Mouse (Mus musculus) left cerebral cortex, postnatal 25 days (tissue): Measurements from ENCODE around the gene Thoc2. TPM values are rescaled to one million over a fixed set of nuclear protein-coding genes. Genes with fewer than 3 reads are reported as not detected.
A peak's percentile ranks its signal among the peaks of the same experiment; 100 is the strongest.
"Not testable (repeated sequence)": the region's sequence is repeated elsewhere in the genome, so short reads cannot be mapped to it uniquely, and the experiment has no call there.

Experiments
- DNase-seq, 2 experiments: peaks; one replicate each; pipeline ENCODE4 v3.0.0; 2022; ENCODE audit warnings: low spot score in 2 of 2, mixed read lengths in 1 of 2
- intact Hi-C: fragments of 180-260 bp; cut with DNase I; formaldehyde crosslinking; loops from one replicate; pipeline ENCODE4 v1.15.1; 2025
- microRNA-seq, 2 experiments: library from miRNA; unstranded; fragments of <30 nt; microRNA quantifications; one replicate each; pipeline ENCODE4 v1.2.0; 2022
- total RNA-seq, 2 experiments: library from RNA; stranded (reverse); gene quantifications; 2 replicates each; pipeline ENCODE4 v1.2.3; 2021

Gene Thoc2
- 10 to 100 TPM; 45.1 to 46.1 TPM for total RNA-seq

DNA sequence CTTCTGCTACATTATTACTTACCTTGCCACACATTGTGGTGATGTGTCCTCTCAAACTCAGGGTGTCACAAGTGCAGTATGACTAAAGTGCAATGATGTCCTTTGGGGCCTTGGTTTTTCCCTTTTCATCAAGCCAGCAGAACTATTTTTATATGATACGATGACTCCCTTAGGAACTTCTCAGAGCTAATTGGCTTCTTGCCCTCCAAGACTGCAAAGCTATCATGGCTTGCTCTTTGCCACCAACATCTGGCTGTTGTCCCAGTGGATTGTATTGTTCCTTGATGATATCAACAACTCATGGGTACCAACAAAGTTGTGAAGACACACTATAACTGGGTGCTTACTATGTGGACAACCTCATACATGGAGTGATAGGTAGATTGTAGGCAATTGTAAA is at the start of gene Thoc2:
TSS of gene Thoc2 (minus strand) at position 101 of the 400 bp plus-strand sequence.
- intact Hi-C loops, result no loop called here
- no peak for DNase-seq

- intact Hi-C loops, result no loop called here
- no peak for DNase-seq
These were observed 49.6 kb upstream of the Thoc2 start for GRCm38 (mm10) chrX:41970096-41970495.

GRCm38 (mm10) chrX:41969341-41969740 is 48.9 kb upstream of the Thoc2 start:
- no peak for DNase-seq
- intact Hi-C loops, result no loop called here

GRCm38 (mm10) chrX:41957161-41957560 is 36.7 kb upstream of the Thoc2 start:
- intact Hi-C loops, result no loop called here
- DNase-seq, result peak in 1 of 2 experiments; percentile 1

DNA sequence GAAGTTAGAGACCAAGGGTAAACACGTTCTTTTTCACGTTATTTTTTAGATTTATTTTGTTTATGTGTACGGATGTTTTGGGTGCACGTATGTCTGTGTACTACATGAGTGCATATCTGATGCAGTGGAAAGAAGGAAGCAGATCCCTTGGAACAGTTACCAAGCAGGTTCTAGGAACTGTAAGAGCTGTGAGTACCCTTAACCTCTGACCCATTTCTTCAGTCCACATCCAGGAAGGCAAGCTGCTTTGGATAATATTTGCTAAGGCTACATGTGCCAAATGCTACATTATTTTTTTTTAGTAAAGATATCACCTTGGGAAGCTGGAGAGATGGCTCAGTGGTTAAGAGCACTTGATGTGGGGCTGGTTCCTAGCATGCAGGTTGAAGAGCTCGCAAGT is 21.4 kb upstream of the Thoc2 start:
- intact Hi-C loops, result no loop called here
- DNase-seq, result no peak

- DNase-seq, intact Hi-C loops: not testable (repeated sequence)
These were observed 11.3 kb upstream of the Thoc2 start for GRCm38 (mm10) chrX:41931821-41932220.

DNA sequence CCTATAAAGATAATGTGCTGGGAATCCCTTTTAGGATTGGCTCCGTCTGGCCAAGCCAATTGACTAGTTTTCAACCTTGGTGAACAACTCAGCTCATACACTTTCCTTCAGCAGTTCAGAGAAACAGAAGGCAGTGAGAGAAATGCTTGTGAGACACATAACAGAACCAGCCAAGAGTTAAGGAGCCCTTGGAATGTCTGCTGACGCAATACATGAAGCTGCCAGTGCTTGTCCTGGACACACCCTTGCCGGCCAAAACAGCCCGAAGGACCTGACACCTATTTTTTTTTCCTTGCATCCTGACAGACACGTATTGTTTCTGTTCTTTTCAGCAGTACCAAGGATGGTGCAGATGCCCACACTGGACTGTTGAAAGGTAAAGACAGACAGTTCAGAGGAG is 4.2 kb upstream of the Thoc2 start:
- intact Hi-C loops, result no loop called here
- no peak for DNase-seq

- intact Hi-C loops, result no loop called here
These were observed 8.4 kb downstream of the Thoc2 start for GRCm38 (mm10) chrX:41912061-41912401.

DNA sequence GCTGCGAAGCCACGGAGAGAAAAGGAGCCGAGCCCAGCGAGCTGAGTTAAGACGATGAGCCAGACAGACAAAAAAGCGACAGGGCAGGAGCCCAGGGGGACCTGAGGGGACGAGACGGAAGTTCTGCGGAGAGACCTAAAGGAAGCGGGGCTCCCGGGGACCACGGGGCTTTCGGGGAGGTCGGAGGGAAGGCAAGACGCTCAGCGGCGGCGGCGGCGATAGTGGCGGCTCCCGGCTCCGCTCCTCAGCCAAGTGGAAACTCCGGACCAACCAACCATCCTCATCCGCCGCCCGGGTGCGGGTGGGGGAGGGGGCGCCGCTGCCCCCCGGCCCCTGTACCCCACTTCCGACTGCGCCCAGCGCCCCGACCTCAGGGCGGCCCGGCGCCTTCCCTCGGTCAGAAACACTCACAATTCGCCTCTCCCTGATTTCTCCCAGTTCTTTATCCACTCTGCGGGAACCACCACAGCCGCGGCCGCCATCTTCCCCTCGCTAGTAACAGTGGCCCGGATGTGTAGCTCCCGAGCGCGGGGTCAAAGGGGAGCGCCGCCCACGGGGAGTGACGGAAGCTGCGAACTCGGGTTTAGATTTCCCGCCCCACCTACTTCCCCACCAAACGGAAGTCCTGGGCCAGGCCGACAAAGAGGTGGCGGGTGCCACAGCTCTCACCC is 8.9 kb downstream of the Thoc2 start:
- intact Hi-C loops, result no loop called here

More at GRCm38 (mm10) chrX:41912061-41912401, 8.4 kb downstream of the Thoc2 start:
- DNase-seq, result no peak

GRCm38 (mm10) chrX:41910981-41911380 is 9.5 kb downstream of the Thoc2 start:
- intact Hi-C loops, result no loop called here
- DNase-seq, result peak; percentile 4

More for the DNA sequence above, 8.9 kb downstream of the Thoc2 start:
- peak; percentile 83 to 91 for DNase-seq

GRCm38 (mm10) chrX:41910471-41910870 is 10.0 kb downstream of the Thoc2 start:
- peak in 1 of 2 experiments; percentile 1 for DNase-seq
- intact Hi-C loops, result no loop called here

DNA sequence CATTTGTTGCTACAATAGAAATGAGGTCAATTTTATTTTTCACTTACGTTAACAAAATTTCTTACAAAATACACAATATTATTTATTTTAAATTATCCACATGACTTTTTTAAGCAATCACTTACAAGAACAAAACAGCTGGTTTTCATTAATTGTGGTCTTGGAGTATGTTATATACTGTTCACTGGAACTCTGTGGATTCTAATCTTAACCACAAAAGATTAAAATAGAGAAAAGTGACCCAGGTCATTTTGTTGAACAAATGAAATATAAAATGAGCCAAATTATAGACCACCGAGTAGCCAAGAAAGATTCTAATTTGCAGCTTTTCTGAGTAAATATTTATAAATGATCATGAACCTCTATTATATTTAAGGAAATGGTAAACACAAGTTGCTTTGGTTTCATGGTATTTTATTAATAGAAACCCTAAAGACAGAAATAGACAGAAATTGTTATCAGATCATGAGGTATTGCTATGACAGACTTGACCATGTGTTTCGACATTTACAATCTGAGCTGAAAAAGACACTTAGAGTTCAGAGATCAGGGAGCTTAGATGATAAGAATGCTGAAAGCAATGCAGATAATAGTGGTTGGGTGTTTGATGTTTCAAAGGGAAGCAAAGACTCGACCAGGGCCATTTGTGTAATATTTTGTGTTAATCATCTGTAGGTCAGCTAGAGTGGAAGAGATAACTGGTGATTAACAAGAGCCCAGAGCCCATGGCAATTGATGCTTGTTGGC is 35.5 kb downstream of the Thoc2 start:
- intact Hi-C loops, result no loop called here

GRCm38 (mm10) chrX:41876581-41876980 is 43.9 kb downstream of the Thoc2 start:
- DNase-seq, result no peak
- intact Hi-C loops, result no loop called here

More for the DNA sequence above, 35.5 kb downstream of the Thoc2 start:
- no peak for DNase-seq

- no peak for DNase-seq
- intact Hi-C loops, result no loop called here
These were observed 82.7 kb downstream of the Thoc2 start for GRCm38 (mm10) chrX:41837823-41838222.

- DNase-seq, result no peak
These were observed 114.9 kb downstream of the Thoc2 start for GRCm38 (mm10) chrX:41805592-41805991.

GRCm38 (mm10) chrX:41793303-41793702 is 127.2 kb downstream of the Thoc2 start:
- no peak for DNase-seq
- intact Hi-C loops, result no loop called here

More at GRCm38 (mm10) chrX:41805592-41805991, 114.9 kb downstream of the Thoc2 start:
- intact Hi-C loops, result no loop called here

Small RNA genes within 50 kb of the gene (microRNA-seq; reads per million reads assigned to microRNA genes)
- 0 reads per million in 2 experiments for gene Gm44490

Other genes starting within 250 kb of the Thoc2 start
- gene Xiap, start 139.0 kb upstream of the Thoc2 start, total RNA-seq, result 10 to 100 TPM; 62.7 to 65.9 TPM
- gene Stag2, start 228.6 kb upstream of the Thoc2 start, total RNA-seq, result 10 to 100 TPM; 48.1 to 49.5 TPM